Mouse (Mus musculus) lung, postnatal 0 days (tissue): ENCODE results near the gene Cog5.

Source experiments
- CTCF ChIP-seq: IDR thresholded peaks from 2 replicates; pipeline ENCODE4 v1.5.1; 2016; ENCODE audit warnings: antibody characterized with exemption, mild to moderate bottlenecking
- EP300 ChIP-seq: IDR thresholded peaks from 2 replicates; pipeline ENCODE4 v1.6.1; 2016; ENCODE audit warnings: antibody characterized with exemption, mild to moderate bottlenecking, control low read depth

- TF ChIP-seq CTCF (peak; percentile 36; the same call in 1 of the 2 replicates), EP300 (no peak)
Measured at GRCm38 (mm10) chr12:31703904-31704303, 49.2 kb downstream of the Cog5 start.
